Mouse (Mus musculus): ENCODE results near the gene Ntm.

- TF ChIP-seq E2F4 (IDR thresholded peaks at IDR 0.05; ENCODE audit: insufficient read depth) (no peak), USF1 (IDR thresholded peaks at IDR 0.05; ENCODE audit: low read depth) (no peak), POLR2A (IDR thresholded peaks at IDR 0.05; ENCODE audit: insufficient read length, low read depth) (no peak), TCF3 (IDR thresholded peaks at IDR 0.05; ENCODE audit: insufficient read length, low read depth) (no peak), MYOG (IDR thresholded peaks at IDR 0.05; ENCODE audit: control insufficient read depth in 1 of 3, insufficient read depth in 1 of 3, insufficient read length in 2 of 3, low read depth in 2 of 3) (no peak), POLR2AphosphoS2 (IDR thresholded peaks at IDR 0.05; ENCODE audit: insufficient read length, low read depth) (no peak), MAX (IDR thresholded peaks at IDR 0.05; ENCODE audit: low read depth) (no peak), CEBPB (IDR thresholded peaks at IDR 0.05; ENCODE audit: insufficient read depth, poor library complexity, severe bottlenecking) (no peak), REST (IDR thresholded peaks at IDR 0.05; ENCODE audit: insufficient read depth, insufficient read length) (no peak), SRF (IDR thresholded peaks at IDR 0.05; ENCODE audit: control insufficient read depth, insufficient read length, low read depth) (no peak)
These were observed 739.9 kb downstream of the Ntm start for GRCm38 (mm10) chr9:29222915-29223545.
